Mouse (Mus musculus): ENCODE measurements at regions not wholly inside any gene's neighbourhood (a gene's known extent, or its start where the extent isn't known, plus 50 kb on each side); places are given as distances from the start of the nearest gene placed in this dataset.
"Not testable (repeated sequence)": the region's sequence is repeated elsewhere in the genome, so short reads cannot be mapped to it uniquely, and the experiment has no call there.

GRCm38 (mm10) chr6:64948839-64949238 is 93.5 kb upstream of the Smarcad1 start:
- not testable (repeated sequence) for DNase-seq

- DNase-seq, result no peak
Observed at GRCm38 (mm10) chr6:64961608-64962486, 80.5 kb upstream of the Smarcad1 start.

GRCm38 (mm10) chr6:64962612-64963011 is 79.8 kb upstream of the Smarcad1 start:
- DNase-seq, result no peak

- no peak for DNase-seq
Observed at GRCm38 (mm10) chr6:64964664-64965063, 77.7 kb upstream of the Smarcad1 start.

- no peak for DNase-seq
Observed at GRCm38 (mm10) chr6:64965203-64965602, 77.2 kb upstream of the Smarcad1 start.

GRCm38 (mm10) chr6:64970158-64970557 is 72.2 kb upstream of the Smarcad1 start:
- no peak for DNase-seq

- peak; percentile 41 for DNase-seq
Observed at GRCm38 (mm10) chr6:64973968-64974367, 68.4 kb upstream of the Smarcad1 start.

- DNase-seq, result not testable (repeated sequence)
Observed at GRCm38 (mm10) chr6:64974453-64974852, 67.9 kb upstream of the Smarcad1 start.

- DNase-seq, result no peak
Observed at GRCm38 (mm10) chr6:64982132-64982531, 60.3 kb upstream of the Smarcad1 start.
